Mouse (Mus musculus) embryonic facial prominence, embryonic 12.5 days (tissue): ENCODE results near the gene Cldn4. TPM values are rescaled to one million over a fixed set of nuclear protein-coding genes. Genes with fewer than 3 reads are reported as not detected.
"Not testable (repeated sequence)": the region's sequence is repeated elsewhere in the genome, so short reads cannot be mapped to it uniquely, and the experiment has no call there.

Source experiments
- ATAC-seq: fragments of 200-750 bp; cut with Nextera tagmentation; 2 replicates; pipeline ENCODE4 v1.8.0; 2017; ENCODE audit not compliant: insufficient number of reproducible peaks, insufficient read depth, low FRiP score, low TSS enrichment
- H3K27ac ChIP-seq: fragments of 300-500 bp; sonication (generic); 2 replicates; pipeline ENCODE4 v1.5.1; 2016; ENCODE audit warnings: mild to moderate bottlenecking
- H3K27me3 ChIP-seq: fragments of 300-500 bp; sonication (generic); 2 replicates; pipeline ENCODE4 v1.6.1; 2016; ENCODE audit warnings: mild to moderate bottlenecking, moderate library complexity
- H3K36me3 ChIP-seq: fragments of 300-500 bp; sonication (generic); 2 replicates; pipeline ENCODE4 v1.6.1; 2016; ENCODE audit warnings: mild to moderate bottlenecking
- H3K4me1 ChIP-seq: fragments of 300-500 bp; sonication (generic); 2 replicates; pipeline ENCODE4 v1.6.1; 2016
- H3K4me2 ChIP-seq: fragments of 300-500 bp; sonication (generic); replicated peaks from 2 replicates; pipeline ENCODE4 v1.6.1; 2016; ENCODE audit warnings: mild to moderate bottlenecking, moderate library complexity
- H3K4me3 ChIP-seq: fragments of 300-500 bp; sonication (generic); 2 replicates; pipeline ENCODE4 v1.5.1; 2016; ENCODE audit warnings: mild to moderate bottlenecking
- H3K9ac ChIP-seq: fragments of 300-500 bp; sonication (generic); 2 replicates; pipeline ENCODE4 v1.6.1; 2016; ENCODE audit warnings: mild to moderate bottlenecking, moderate library complexity
- H3K9me3 ChIP-seq: fragments of 300-500 bp; sonication (generic); 2 replicates; pipeline ENCODE4 v1.6.1; 2016; ENCODE audit warnings: mild to moderate bottlenecking, moderate library complexity
- WGBS: fragments of 180-500 bp; shearing (Covaris S2); methylation state at CpG from one replicate; pipeline ENCODE4 v1.1.7; 2016; 5-methylcytosine and 5-hydroxymethylcytosine counted together
- polyA plus RNA-seq: library from polyadenylated mRNA; unstranded; fragments of >200 nt; fragmentation: Nextera tagmentation; extraction: Ambion mirVana; gene quantifications from 2 replicates; pipeline ENCODE4 v1.2.1, GENCODE M21; 2016

Gene Cldn4
- polyA plus RNA-seq, 1 experiment from 2014 or later, result 11.8 TPM

GRCm38 (mm10) chr5:134941472-134942209, 5.1 kb downstream of the Cldn4 start:
- Histone ChIP-seq H3K4me2 (no peak overlapping the region), H3K9me3 (no peaks in the 10 kb centered on the region), H3K27me3 (peaks cover 23% of the 10 kb centered on the region), H3K27ac (no peak overlapping the region), H3K36me3 (no peaks in the 10 kb centered on the region), H3K4me3 (no peak overlapping the region), H3K4me1 (no peaks in the 10 kb centered on the region), H3K9ac (no peak overlapping the region)
- ATAC-seq, result no peak
- WGBS, result 79% methylated on average over 14 of the region's 14 CpGs

DNA sequence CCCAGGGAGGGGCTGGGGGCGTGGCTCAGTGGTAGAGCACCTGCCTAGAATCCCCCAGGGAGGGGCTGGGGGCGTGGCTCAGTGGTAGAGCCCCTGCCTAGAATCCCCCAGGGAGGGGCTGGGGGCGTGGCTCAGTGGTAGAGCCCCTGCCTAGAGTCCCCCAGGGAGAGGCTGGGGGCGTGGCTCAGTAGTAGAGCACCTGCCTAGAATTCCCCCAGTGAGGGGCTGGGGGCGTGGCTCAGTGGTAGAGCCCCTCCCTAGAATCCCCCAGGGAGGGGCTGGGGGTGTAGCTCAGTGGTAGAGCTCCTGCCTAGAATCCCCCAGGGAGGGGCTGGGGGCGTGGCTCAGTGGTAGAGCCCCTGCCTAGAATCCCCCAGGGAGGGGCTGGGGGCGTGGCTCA, 7.2 kb downstream of the Cldn4 start:
- H3K4me1 ChIP-seq, H3K27me3 ChIP-seq, H3K4me3 ChIP-seq, H3K27ac ChIP-seq, H3K4me2 ChIP-seq, H3K9me3 ChIP-seq, H3K36me3 ChIP-seq, H3K9ac ChIP-seq, ATAC-seq: not testable (repeated sequence)
- 86% methylated on average over 5 of the region's 7 CpGs for WGBS

GRCm38 (mm10) chr5:134939069-134939468, 7.7 kb downstream of the Cldn4 start:
- Histone ChIP-seq H3K9ac (no peak overlapping the region), H3K4me2 (no peak overlapping the region), H3K27ac (no peak overlapping the region), H3K9me3 (no peaks in the 10 kb centered on the region), H3K27me3 (no peaks in the 10 kb centered on the region), H3K4me1 (no peaks in the 10 kb centered on the region), H3K36me3 (peaks cover 3% of the 10 kb centered on the region; the same call in 1 of the 2 replicates), H3K4me3 (no peak overlapping the region)
- 73% methylated on average over 3 of the region's 3 CpGs for WGBS
- ATAC-seq, result no peak

DNA sequence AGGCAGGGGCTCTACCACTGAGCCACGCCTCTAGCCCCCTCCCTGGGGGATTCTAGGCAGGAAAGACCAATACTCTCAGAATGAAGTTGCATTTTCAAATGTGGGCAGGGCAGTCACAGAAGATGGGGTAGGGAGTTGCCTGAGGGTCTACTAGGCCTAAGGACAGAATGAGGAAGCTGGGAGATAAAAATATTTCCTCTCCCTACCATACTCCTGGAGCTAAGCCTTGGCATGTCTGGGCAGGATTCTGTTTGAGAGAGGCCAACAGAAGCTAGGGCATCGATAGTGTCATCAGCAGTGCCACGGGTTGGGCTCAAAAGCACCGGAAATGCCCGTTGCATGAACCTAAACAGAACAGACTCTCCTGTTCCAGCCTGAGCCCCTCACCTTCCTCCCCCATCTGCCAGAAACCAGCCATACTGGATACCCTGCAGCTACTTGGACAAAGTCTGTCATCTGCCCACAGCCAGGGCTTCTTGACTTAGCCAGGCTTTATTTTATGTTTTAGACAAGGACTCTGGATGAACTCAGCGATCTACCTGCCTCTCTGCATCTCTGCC, 10.0 kb downstream of the Cldn4 start:
- WGBS, result 74% methylated on average over 6 of the region's 6 CpGs
- Histone ChIP-seq H3K36me3 (peaks cover 4% of the 10 kb centered on the region; the same call in 1 of the 2 replicates), H3K4me3 (no peak overlapping the region), H3K27me3 (no peaks in the 10 kb centered on the region), H3K9me3 (no peaks in the 10 kb centered on the region), H3K9ac (no peak overlapping the region), H3K4me2 (no peak overlapping the region), H3K27ac (no peak overlapping the region), H3K4me1 (no peaks in the 10 kb centered on the region)
- no peak for ATAC-seq

DNA sequence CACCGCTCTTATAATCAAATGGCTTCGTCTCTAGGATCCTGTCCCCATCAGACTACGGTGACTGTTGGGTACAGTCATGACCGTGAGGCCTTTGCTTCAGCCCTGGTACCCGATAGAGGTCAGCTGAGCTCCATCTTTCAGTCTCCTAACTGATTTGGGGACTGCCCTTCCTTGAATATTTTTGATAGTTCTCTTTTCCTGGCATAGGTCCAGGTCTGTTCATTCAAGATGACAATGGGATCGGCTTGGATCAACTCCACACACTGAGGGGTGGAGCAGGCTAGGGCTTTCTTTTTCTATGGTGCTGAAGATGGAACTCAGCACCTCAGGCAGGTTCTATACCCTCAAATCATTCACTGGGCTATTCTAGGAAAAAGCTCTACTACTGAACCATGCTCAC, 10.7 kb downstream of the Cldn4 start:
- peaks cover 4% of the 10 kb centered on the region; the same call in 1 of the 2 replicates for H3K36me3 ChIP-seq
- no peaks in the 10 kb centered on the region for H3K9me3 ChIP-seq
- H3K4me3 ChIP-seq, result no peak overlapping the region
- H3K9ac ChIP-seq, result no peak overlapping the region
- H3K4me2 ChIP-seq, result no peak overlapping the region
- H3K4me1 ChIP-seq, result no peaks in the 10 kb centered on the region
- no peaks in the 10 kb centered on the region for H3K27me3 ChIP-seq
- no peak for ATAC-seq
- WGBS, result 91% methylated on average over 6 of the region's 6 CpGs
- no peak overlapping the region for H3K27ac ChIP-seq

- Histone ChIP-seq H3K27me3 (no peaks in the 10 kb centered on the region), H3K4me2 (no peak overlapping the region), H3K9ac (no peak overlapping the region), H3K9me3 (no peaks in the 10 kb centered on the region), H3K4me1 (no peaks in the 10 kb centered on the region), H3K4me3 (no peak overlapping the region), H3K36me3 (peaks cover 4% of the 10 kb centered on the region; the same call in 1 of the 2 replicates), H3K27ac (no peak overlapping the region)
- no peak for ATAC-seq
- 89% methylated on average over 3 of the region's 3 CpGs for WGBS
These were observed 12.1 kb downstream of the Cldn4 start for GRCm38 (mm10) chr5:134934666-134935065.

DNA sequence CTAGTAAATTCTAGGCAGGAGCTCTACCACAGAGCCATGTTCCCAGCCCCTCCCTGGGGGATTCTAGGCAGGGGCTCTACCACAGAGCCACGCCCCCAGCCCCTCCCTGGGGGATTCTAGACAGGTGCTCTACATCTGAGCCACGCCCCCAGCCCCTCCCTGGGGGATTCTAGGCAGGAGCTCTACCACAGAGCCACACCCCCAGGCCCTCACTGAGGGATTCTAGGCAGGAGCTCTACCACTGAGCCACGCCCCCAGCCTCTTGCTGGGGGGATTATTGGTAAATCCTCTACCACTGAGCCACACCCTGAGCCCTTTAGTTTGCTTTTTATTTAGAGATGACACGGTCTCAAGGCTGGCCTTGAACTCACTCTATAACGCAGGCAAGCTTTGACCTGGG, 13.0 kb downstream of the Cldn4 start:
- H3K9me3 ChIP-seq, H3K9ac ChIP-seq, H3K4me2 ChIP-seq, H3K4me3 ChIP-seq, H3K36me3 ChIP-seq, H3K27ac ChIP-seq, H3K27me3 ChIP-seq, ATAC-seq, H3K4me1 ChIP-seq: not testable (repeated sequence)
- WGBS, result 88% methylated on average over 5 of the region's 5 CpGs

- Histone ChIP-seq H3K27ac (no peak overlapping the region), H3K4me2 (peak overlapping the region; percentile 78; the same call in 1 of the 2 replicates), H3K4me1 (no peaks in the 10 kb centered on the region), H3K9ac (no peak overlapping the region), H3K36me3 (peaks cover 4% of the 10 kb centered on the region; the same call in 1 of the 2 replicates), H3K9me3 (no peaks in the 10 kb centered on the region), H3K27me3 (no peaks in the 10 kb centered on the region), H3K4me3 (no peak overlapping the region)
- 94% methylated on average over 8 of the region's 8 CpGs for WGBS
- ATAC-seq, result no peak
These were observed 13.5 kb downstream of the Cldn4 start for GRCm38 (mm10) chr5:134933281-134933680.

DNA sequence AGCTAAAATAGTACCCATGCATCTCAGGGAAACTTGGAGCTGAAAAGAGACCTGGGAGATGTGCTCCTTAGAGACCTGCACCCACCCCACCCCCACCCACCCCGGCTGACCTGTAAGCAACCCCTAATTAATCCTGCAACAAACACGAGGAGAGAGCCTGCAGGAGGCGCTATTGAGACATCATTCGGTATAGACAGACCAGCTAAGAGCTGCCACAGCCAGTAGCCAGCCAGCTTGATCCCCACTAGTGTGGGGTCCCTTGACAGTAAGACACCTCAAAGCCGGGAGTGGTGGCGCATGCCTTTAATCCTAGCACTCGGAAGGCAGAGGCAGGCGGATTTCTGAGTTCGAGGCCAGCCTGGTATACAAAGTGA, 13.8 kb downstream of the Cldn4 start:
- Histone ChIP-seq H3K27me3 (no peaks in the 10 kb centered on the region), H3K4me1 (no peaks in the 10 kb centered on the region), H3K9me3 (no peaks in the 10 kb centered on the region), H3K9ac (peak overlapping the region; percentile 80), H3K27ac (no peak overlapping the region), H3K4me3 (peak overlapping the region; percentile 71), H3K4me2 (peak overlapping the region; percentile 78), H3K36me3 (peaks cover 4% of the 10 kb centered on the region; the same call in 1 of the 2 replicates)
- WGBS, result 45% methylated on average over 9 of the region's 9 CpGs
- ATAC-seq, result no peak

DNA sequence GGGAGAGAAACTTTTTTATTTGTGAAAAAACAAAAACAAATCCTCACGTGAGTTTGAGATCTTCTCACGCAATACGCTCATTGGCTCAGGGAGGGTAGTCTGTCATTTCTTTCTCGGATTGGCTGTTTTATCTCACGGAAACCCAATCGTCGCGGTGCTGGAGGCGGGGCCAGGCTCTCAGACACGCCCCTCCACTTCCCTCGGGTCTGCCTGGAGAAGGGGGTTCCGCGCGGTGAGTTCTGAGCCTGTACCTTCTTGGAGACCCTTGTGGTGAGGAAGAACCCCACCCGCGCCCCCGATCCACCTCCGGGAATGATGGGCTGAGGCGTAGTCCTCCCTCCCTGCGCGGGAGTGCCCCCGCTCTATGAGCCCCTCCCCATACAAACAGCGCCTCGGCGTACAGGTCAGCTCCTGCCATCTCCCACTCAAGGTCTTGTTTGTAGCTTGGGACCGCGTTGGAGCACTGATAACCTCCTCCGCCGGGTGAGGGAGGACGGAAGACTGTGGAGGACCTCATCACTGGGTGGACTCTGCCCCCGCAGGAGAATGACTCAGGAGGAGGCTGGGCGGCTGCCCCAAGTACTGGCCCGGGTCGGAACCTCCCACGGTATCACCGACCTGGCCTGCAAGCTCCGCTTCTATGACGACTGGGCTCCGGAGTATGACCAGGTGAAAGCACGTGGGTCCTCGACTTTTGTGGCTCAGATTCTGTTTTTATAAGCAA, 14.4 kb downstream of the Cldn4 start, which contains the start of gene Mettl27:
Gene Mettl27 (plus strand): TSS at position 190 of the 724 bp plus-strand sequence.
- under 1% methylated on average over 41 of the region's 41 CpGs for WGBS
- H3K36me3 ChIP-seq, result peaks cover 4% of the 10 kb centered on the region; the same call in 1 of the 2 replicates
- peak within 1 kb of the TSS; percentile 80 for H3K9ac ChIP-seq
- H3K4me2 ChIP-seq, result peak within 1 kb of the TSS; percentile 78
- no peaks in the 10 kb centered on the region for H3K4me1 ChIP-seq
- H3K4me3 ChIP-seq, result peak within 1 kb of the TSS; percentile 71
- H3K27me3 ChIP-seq, result no peaks in the 10 kb centered on the region
- no peaks in the 10 kb centered on the region for H3K9me3 ChIP-seq
- peak; percentile 86 for ATAC-seq
- H3K27ac ChIP-seq, result 0 out of 2 replicates have a peak within 1 kb of the TSS, but pooled peaks have one; percentile 50

- no peak for ATAC-seq
- 93% methylated on average over 2 of the region's 2 CpGs for WGBS
- Histone ChIP-seq H3K4me2 (no peak overlapping the region), H3K4me3 (no peak overlapping the region), H3K27me3 (no peaks in the 10 kb centered on the region), H3K4me1 (no peaks in the 10 kb centered on the region), H3K9me3 (no peaks in the 10 kb centered on the region), H3K36me3 (peaks cover 4% of the 10 kb centered on the region; the same call in 1 of the 2 replicates), H3K9ac (no peak overlapping the region), H3K27ac (no peak overlapping the region)
These were observed 16.7 kb downstream of the Cldn4 start for GRCm38 (mm10) chr5:134929988-134930387.
